Mouse (Mus musculus) limb, embryonic 15.5 days (tissue): ENCODE measurements at regions not wholly inside any gene's neighbourhood (a gene's known extent, or its start where the extent isn't known, plus 50 kb on each side); places are given as distances from the start of the nearest gene placed in this dataset.
"Not testable (repeated sequence)": the region's sequence is repeated elsewhere in the genome, so short reads cannot be mapped to it uniquely, and the experiment has no call there.

ENCODE experiments used
- ATAC-seq: fragments of 200-750 bp; cut with Nextera tagmentation; 2 replicates; pipeline ENCODE4 v1.8.0; 2017; ENCODE audit warnings: low read depth, moderate TSS enrichment; ENCODE audit not compliant: insufficient number of reproducible peaks, low FRiP score, low TSS enrichment
- H3K27ac ChIP-seq: fragments of 300-500 bp; sonication (generic); 2 replicates; pipeline ENCODE4 v1.5.1; 2015; ENCODE audit warnings: moderate library complexity, mild to moderate bottlenecking, inconsistent platforms
- H3K27me3 ChIP-seq: fragments of 300-500 bp; sonication (generic); 2 replicates; pipeline ENCODE4 v1.6.1; 2015; ENCODE audit warnings: inconsistent platforms
- H3K36me3 ChIP-seq: fragments of 300-500 bp; sonication (generic); 2 replicates; pipeline ENCODE4 v1.6.1; 2015; ENCODE audit warnings: inconsistent platforms
- H3K4me1 ChIP-seq: fragments of 300-500 bp; sonication (generic); 2 replicates; pipeline ENCODE4 v1.6.1; 2015; ENCODE audit warnings: inconsistent platforms
- H3K4me2 ChIP-seq: fragments of 300-500 bp; sonication (generic); 2 replicates; pipeline ENCODE4 v1.6.1; 2015; ENCODE audit warnings: mild to moderate bottlenecking, inconsistent platforms
- H3K4me3 ChIP-seq: fragments of 300-500 bp; sonication (generic); 2 replicates; pipeline ENCODE4 v1.5.1; 2015; ENCODE audit warnings: mild to moderate bottlenecking, inconsistent platforms
- H3K9ac ChIP-seq: fragments of 300-500 bp; sonication (generic); 2 replicates; pipeline ENCODE4 v1.6.1; 2015; ENCODE audit warnings: inconsistent platforms
- H3K9me3 ChIP-seq: fragments of 300-500 bp; sonication (generic); 2 replicates; pipeline ENCODE4 v1.6.1; 2016; ENCODE audit warnings: inconsistent platforms
- WGBS: fragments of 180-500 bp; shearing (Covaris S2); methylation state at CpG from one replicate; pipeline ENCODE4 v1.1.7; 2015; 5-methylcytosine and 5-hydroxymethylcytosine counted together

GRCm38 (mm10) chr7:111189731-111190130 lies 106.9 kb upstream of the Eif4g2 start:
- Histone ChIP-seq H3K9ac (no peak overlapping the region), H3K36me3 (no peaks in the 10 kb centered on the region), H3K27me3 (no peaks in the 10 kb centered on the region), H3K4me3 (no peak overlapping the region), H3K27ac (no peak overlapping the region), H3K4me2 (no peak overlapping the region), H3K9me3 (no peaks in the 10 kb centered on the region), H3K4me1 (peaks cover 11% of the 10 kb centered on the region)
- ATAC-seq, result no peak
- 64% methylated on average over 4 of the region's 4 CpGs for WGBS

DNA sequence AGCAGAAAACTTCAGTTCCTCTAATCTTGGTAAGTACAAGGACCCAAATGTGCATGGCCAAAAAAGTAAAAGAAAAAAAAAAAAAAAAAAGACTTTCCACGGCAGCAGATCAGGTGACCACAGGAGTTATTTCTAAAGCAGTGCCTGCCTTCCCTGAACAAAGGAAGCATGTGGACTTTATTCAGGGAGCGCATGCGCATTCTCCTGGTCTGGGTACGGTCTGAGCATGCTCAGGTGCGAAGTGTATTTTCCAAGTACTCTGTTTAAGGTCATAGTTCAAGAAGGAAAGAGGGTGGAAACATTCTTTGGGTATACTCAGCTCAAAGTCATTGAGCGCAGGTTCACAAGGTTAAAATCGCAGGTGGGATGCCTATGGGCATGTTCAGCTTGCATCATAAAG lies 103.1 kb upstream of the Eif4g2 start:
- WGBS, result 79% methylated on average over 7 of the region's 7 CpGs
- ATAC-seq, result no peak
- H3K36me3 ChIP-seq, result no peaks in the 10 kb centered on the region
- H3K27me3 ChIP-seq, result no peaks in the 10 kb centered on the region
- no peak overlapping the region for H3K4me2 ChIP-seq
- H3K4me3 ChIP-seq, result no peak overlapping the region
- H3K4me1 ChIP-seq, result peaks cover 7% of the 10 kb centered on the region
- no peaks in the 10 kb centered on the region for H3K9me3 ChIP-seq
- no peak overlapping the region for H3K9ac ChIP-seq
- H3K27ac ChIP-seq, result no peak overlapping the region

DNA sequence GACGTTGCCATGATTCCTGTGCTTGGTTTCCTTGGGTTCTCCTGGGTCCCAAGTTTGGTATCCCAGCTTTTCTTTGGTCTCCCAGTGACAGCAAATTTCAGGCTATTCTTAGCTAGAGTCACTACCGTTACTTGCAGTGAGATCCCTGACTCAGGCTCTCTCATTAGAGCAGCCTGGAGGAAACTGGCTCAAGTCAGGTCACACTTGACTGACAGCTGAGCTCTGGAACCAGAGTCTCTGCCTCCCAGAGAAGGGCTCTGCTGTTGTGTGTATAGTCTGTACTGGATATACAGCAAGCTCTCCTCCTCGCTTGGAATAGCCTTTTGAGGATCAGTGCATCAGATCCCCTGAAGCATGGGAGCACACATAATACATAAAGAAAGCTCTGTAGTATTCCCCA lies 100.7 kb upstream of the Eif4g2 start:
- no peak overlapping the region for H3K27ac ChIP-seq
- H3K4me3 ChIP-seq, result no peak overlapping the region
- H3K4me2 ChIP-seq, result no peak overlapping the region
- H3K4me1 ChIP-seq, result peaks cover 18% of the 10 kb centered on the region
- no peaks in the 10 kb centered on the region for H3K27me3 ChIP-seq
- no peaks in the 10 kb centered on the region for H3K9me3 ChIP-seq
- H3K9ac ChIP-seq, result no peak overlapping the region
- WGBS, result 62% methylated on average over 3 of the region's 3 CpGs
- no peaks in the 10 kb centered on the region for H3K36me3 ChIP-seq
- no peak for ATAC-seq

GRCm38 (mm10) chr7:111182319-111182718 lies 99.5 kb upstream of the Eif4g2 start:
- Histone ChIP-seq H3K27ac (no peak overlapping the region), H3K27me3 (no peaks in the 10 kb centered on the region), H3K4me2 (no peak overlapping the region), H3K4me3 (no peak overlapping the region), H3K4me1 (peaks cover 18% of the 10 kb centered on the region), H3K9ac (no peak overlapping the region), H3K9me3 (no peaks in the 10 kb centered on the region), H3K36me3 (no peaks in the 10 kb centered on the region)
- peak; percentile 35; the same call in 1 of the 2 replicates for ATAC-seq
- WGBS, result 67% methylated on average over 3 of the region's 3 CpGs

DNA sequence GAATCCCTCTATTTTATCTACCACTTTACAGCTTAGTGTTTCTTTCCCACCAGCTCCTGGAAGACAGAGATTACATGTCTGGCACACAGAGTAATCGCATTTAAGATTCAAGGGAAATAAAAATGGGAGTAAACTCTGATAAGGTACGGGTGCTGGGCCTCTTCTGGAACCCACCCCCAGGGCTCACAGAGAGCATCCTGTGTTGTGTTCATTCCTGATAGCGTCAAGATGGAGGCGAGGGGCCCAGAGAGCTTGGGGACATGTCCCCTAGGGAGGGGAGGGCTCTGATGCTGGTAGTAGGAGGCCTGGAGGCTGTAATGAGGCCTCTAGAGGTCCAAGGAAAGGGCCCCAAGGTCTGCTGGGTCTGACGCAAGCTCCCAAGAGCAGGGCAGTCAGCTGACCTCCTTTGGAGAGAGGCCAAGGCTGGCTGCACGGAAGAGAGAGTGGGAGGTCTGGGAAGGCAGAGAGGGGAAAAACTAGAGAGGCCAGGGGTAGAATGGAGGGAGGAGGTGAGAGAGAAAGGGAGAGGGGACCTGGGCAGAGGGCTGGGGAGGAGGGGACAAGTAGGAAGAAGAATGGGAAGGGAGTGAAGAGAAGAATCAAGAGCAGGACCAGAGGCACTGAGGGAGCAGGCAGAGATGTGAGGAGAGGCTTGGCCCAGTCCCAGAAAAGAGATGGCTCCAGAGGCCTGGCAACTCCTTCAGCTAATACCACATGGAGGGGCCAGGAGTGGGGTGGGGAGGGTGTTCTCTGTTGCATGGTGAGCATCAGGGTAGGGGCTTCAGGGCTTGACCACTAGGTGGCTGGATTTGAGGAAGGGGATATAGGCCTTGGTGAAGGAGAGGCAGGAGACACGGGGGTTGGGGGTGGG lies 96.8 kb upstream of the Eif4g2 start:
- H3K4me1 ChIP-seq, result peaks cover 14% of the 10 kb centered on the region
- no peaks in the 10 kb centered on the region for H3K36me3 ChIP-seq
- no peak overlapping the region for H3K4me3 ChIP-seq
- ATAC-seq, result peak; percentile 33; the same call in 1 of the 2 replicates
- H3K9ac ChIP-seq, result no peak overlapping the region
- peak overlapping the region; percentile 5; the same call in 1 of the 2 replicates for H3K27ac ChIP-seq
- H3K9me3 ChIP-seq, result no peaks in the 10 kb centered on the region
- H3K4me2 ChIP-seq, result no peak overlapping the region
- H3K27me3 ChIP-seq, result no peaks in the 10 kb centered on the region
- WGBS, result 48% methylated on average over 7 of the region's 7 CpGs

- no peaks in the 10 kb centered on the region for H3K27me3 ChIP-seq
- no peak overlapping the region for H3K4me3 ChIP-seq
- H3K36me3 ChIP-seq, result no peaks in the 10 kb centered on the region
- H3K9ac ChIP-seq, result no peak overlapping the region
- H3K9me3 ChIP-seq, result no peaks in the 10 kb centered on the region
- peaks cover 2% of the 10 kb centered on the region for H3K4me1 ChIP-seq
- H3K4me2 ChIP-seq, result no peak overlapping the region
- ATAC-seq, result 0 out of 2 replicates have a peak, but pooled peaks have one; percentile 52
- 63% methylated on average over 9 of the region's 9 CpGs for WGBS
- H3K27ac ChIP-seq, result no peak overlapping the region
These were observed 91.7 kb upstream of the Eif4g2 start for GRCm38 (mm10) chr7:111174393-111175124.

DNA sequence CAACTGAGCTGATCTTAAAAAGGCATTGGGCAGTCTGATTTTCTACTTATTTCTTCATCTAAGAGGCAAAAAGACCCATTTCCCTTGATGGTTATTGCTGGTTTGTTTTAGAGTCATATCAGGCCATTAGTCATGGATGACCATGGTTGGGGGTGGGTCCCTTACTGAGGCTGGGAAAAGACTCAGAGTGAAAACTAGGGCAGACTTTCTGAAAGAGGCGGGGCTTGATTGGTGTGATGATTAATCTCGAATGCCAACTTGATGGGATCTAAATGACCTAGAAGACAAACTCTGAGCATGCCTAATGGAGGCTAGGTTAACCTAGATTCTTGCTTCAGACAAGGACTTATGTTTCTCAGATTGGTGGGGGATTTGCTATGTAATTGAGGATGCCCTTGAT lies 89.2 kb upstream of the Eif4g2 start:
- 82% methylated on average over 2 of the region's 2 CpGs for WGBS
- H3K36me3 ChIP-seq, result no peaks in the 10 kb centered on the region
- ATAC-seq, result no peak
- no peaks in the 10 kb centered on the region for H3K9me3 ChIP-seq
- H3K4me1 ChIP-seq, result no peaks in the 10 kb centered on the region
- H3K9ac ChIP-seq, result no peak overlapping the region
- no peak overlapping the region for H3K4me2 ChIP-seq
- no peaks in the 10 kb centered on the region for H3K27me3 ChIP-seq
- H3K27ac ChIP-seq, result no peak overlapping the region
- H3K4me3 ChIP-seq, result no peak overlapping the region

- not testable (repeated sequence) for H3K27ac ChIP-seq, ATAC-seq, H3K36me3 ChIP-seq, H3K4me3 ChIP-seq, H3K4me1 ChIP-seq, H3K4me2 ChIP-seq, H3K9me3 ChIP-seq, H3K27me3 ChIP-seq, H3K9ac ChIP-seq
- WGBS, result 86% methylated on average over 3 of the region's 3 CpGs
These were observed 85.9 kb upstream of the Eif4g2 start for GRCm38 (mm10) chr7:111168546-111169233.

GRCm38 (mm10) chr7:111164994-111165393 lies 82.2 kb upstream of the Eif4g2 start:
- 61% methylated on average over 3 of the region's 3 CpGs for WGBS
- H3K4me2 ChIP-seq, result no peak overlapping the region
- no peak overlapping the region for H3K27ac ChIP-seq
- H3K4me1 ChIP-seq, result 0 out of 2 replicates have a peak, but pooled peaks cover 2% of the 10 kb centered on the region
- H3K9me3 ChIP-seq, result no peaks in the 10 kb centered on the region
- H3K4me3 ChIP-seq, result no peak overlapping the region
- no peak for ATAC-seq
- H3K9ac ChIP-seq, result no peak overlapping the region
- no peaks in the 10 kb centered on the region for H3K27me3 ChIP-seq
- no peaks in the 10 kb centered on the region for H3K36me3 ChIP-seq

DNA sequence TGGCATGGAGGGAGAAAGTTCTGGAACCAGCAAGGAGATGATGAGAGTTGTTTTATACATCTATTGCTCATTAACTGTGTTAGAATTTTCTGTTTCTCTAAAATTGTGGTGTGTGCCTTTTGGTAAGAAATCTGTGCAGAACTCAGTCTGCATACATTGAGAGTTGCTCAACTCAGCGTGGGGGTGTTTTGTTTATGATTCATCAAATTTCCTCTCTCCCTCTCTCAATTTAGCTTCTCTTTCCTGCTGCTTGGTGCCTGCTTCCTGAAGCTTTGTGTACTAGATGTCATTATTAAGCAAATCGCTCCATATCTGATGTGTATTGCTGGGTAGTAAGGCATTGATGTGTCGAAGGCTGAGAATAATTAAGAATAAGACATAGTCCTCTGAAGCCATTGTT lies 81.4 kb upstream of the Eif4g2 start:
- no peak for ATAC-seq
- Histone ChIP-seq H3K36me3 (no peaks in the 10 kb centered on the region), H3K4me2 (no peak overlapping the region)

GRCm38 (mm10) chr7:111163861-111164260 lies 81.0 kb upstream of the Eif4g2 start:
- peaks cover 5% of the 10 kb centered on the region; the same call in 1 of the 2 replicates for H3K4me1 ChIP-seq
- H3K4me2 ChIP-seq, result no peak overlapping the region
- H3K9me3 ChIP-seq, result no peaks in the 10 kb centered on the region
- H3K27me3 ChIP-seq, result no peaks in the 10 kb centered on the region
- 48% methylated on average over 3 of the region's 3 CpGs for WGBS
- no peaks in the 10 kb centered on the region for H3K36me3 ChIP-seq
- ATAC-seq, result no peak
- H3K4me3 ChIP-seq, result no peak overlapping the region
- no peak overlapping the region for H3K27ac ChIP-seq
- H3K9ac ChIP-seq, result no peak overlapping the region

More for the DNA sequence above, 81.4 kb upstream of the Eif4g2 start:
- Histone ChIP-seq H3K27me3 (no peaks in the 10 kb centered on the region), H3K9ac (no peak overlapping the region), H3K27ac (no peak overlapping the region), H3K9me3 (no peaks in the 10 kb centered on the region), H3K4me3 (no peak overlapping the region), H3K4me1 (0 out of 2 replicates have a peak, but pooled peaks cover 2% of the 10 kb centered on the region)
- 84% methylated on average over 3 of the region's 3 CpGs for WGBS
